Comparison of ENCODE assay signal across 25 mouse cellular contexts in genomic region chr5:41061222-41061621, GRCm38 (mm10).
"Had no signal": no experiment of that assay in that cellular context is flagged by ENCODE, and none has a peak within 500 bp of the region (broad histone marks: within the 10 kb centered on the region; RNA-seq: fewer than 3 reads in every experiment).

No protein-coding gene starts in this region.

- H3K4me3 ChIP-seq: gastrocnemius, adult 2 months; heart, embryonic 10.5 days; heart, embryonic 12.5 days; hindbrain, embryonic 10.5 days; hindbrain, embryonic 12.5 days; intestine, embryonic 15.5 days; layer of hippocampus, adult 2 months; left cerebral cortex, adult 2 months; limb, embryonic 10.5 days; limb, embryonic 12.5 days; liver, embryonic 13.5 days; liver, embryonic 15.5 days had no signal

- H3K27me3 ChIP-seq: heart, embryonic 12.5 days; hindbrain, embryonic 12.5 days; intestine, embryonic 15.5 days; limb, embryonic 12.5 days; liver, embryonic 13.5 days; liver, embryonic 15.5 days had no signal

- DNase-seq: gastrocnemius, adult 2 months; gastrocnemius, postnatal 10 days; gastrocnemius, postnatal 25 days; heart, adult 18-20 months; heart, postnatal 10 days; heart, postnatal 4 days; kidney, adult 18-20 months; kidney, postnatal 25 days; liver; liver, embryonic 13.5 days had no signal

- H3K4me2 ChIP-seq: heart, embryonic 12.5 days; hindbrain, embryonic 12.5 days; hindbrain, embryonic 14.5 days; intestine, embryonic 15.5 days; limb, embryonic 12.5 days; liver, embryonic 11.5 days; liver, embryonic 13.5 days; liver, embryonic 15.5 days had no signal

- ATAC-seq: hindbrain, embryonic 16.5 days; inflammation-experienced regulatory T-cells, adult 6 months; intestine, embryonic 15.5 days; intestine, postnatal 0 days had no signal

- H3K4me1 ChIP-seq: heart, embryonic 10.5 days; heart, embryonic 12.5 days; hindbrain, embryonic 10.5 days; hindbrain, embryonic 12.5 days; intestine, embryonic 15.5 days; limb, embryonic 12.5 days; liver, embryonic 13.5 days; liver, embryonic 15.5 days had no signal

- H3K9me3 ChIP-seq: heart, embryonic 10.5 days; heart, embryonic 12.5 days; hindbrain, embryonic 10.5 days; hindbrain, embryonic 12.5 days; intestine, embryonic 15.5 days; limb, embryonic 10.5 days; limb, embryonic 12.5 days; liver, embryonic 13.5 days; liver, embryonic 15.5 days had no signal

- H3K9ac ChIP-seq: heart, embryonic 12.5 days; hindbrain, embryonic 12.5 days; hindbrain, embryonic 14.5 days; intestine, embryonic 15.5 days; limb, embryonic 12.5 days; liver, embryonic 13.5 days; liver, embryonic 15.5 days had no signal

- H3K27ac ChIP-seq: gastrocnemius, adult 2 months; heart, embryonic 10.5 days; hindbrain, embryonic 10.5 days; hindbrain, embryonic 12.5 days; hindbrain, embryonic 14.5 days; intestine, embryonic 15.5 days; layer of hippocampus, adult 2 months; left cerebral cortex, adult 2 months; limb, embryonic 10.5 days; limb, embryonic 12.5 days; liver, embryonic 13.5 days; liver, embryonic 15.5 days had no signal

- H3K36me3 ChIP-seq: heart, embryonic 10.5 days; heart, embryonic 12.5 days; hindbrain, embryonic 10.5 days; hindbrain, embryonic 12.5 days; intestine, embryonic 15.5 days; limb, embryonic 10.5 days; limb, embryonic 12.5 days; liver, embryonic 13.5 days; liver, embryonic 15.5 days had no signal
